Mouse (Mus musculus) small intestine, adult 2 months (tissue): Measurements from ENCODE around the gene Zfp91. TPM values are rescaled to one million over a fixed set of nuclear protein-coding genes. Genes with fewer than 3 reads are reported as not detected.

ENCODE experiments used
- H3K27ac ChIP-seq: fragments of 200-500 bp; 2 replicates; pipeline ENCODE4 v1.5.1; 2012; ENCODE audit warnings: low read depth, low read length, control low read depth, inconsistent platforms; ENCODE audit not compliant: insufficient read depth
- H3K27me3 ChIP-seq: fragments of 200-500 bp; 2 replicates; pipeline ENCODE4 v1.6.1; 2012; ENCODE audit warnings: mild to moderate bottlenecking, moderate library complexity, low read length, inconsistent platforms; ENCODE audit not compliant: control insufficient read depth, insufficient read depth
- H3K36me3 ChIP-seq: fragments of 200-500 bp; 2 replicates; pipeline ENCODE4 v1.6.1; 2012; ENCODE audit warnings: mild to moderate bottlenecking, low read length, control low read depth, inconsistent platforms; ENCODE audit not compliant: control insufficient read depth, insufficient read depth
- H3K4me1 ChIP-seq: fragments of 200-500 bp; 2 replicates; pipeline ENCODE4 v1.6.1; 2012; ENCODE audit warnings: low read length, inconsistent platforms, mixed read lengths; ENCODE audit not compliant: control insufficient read depth, insufficient read depth, insufficient read length
- H3K4me3 ChIP-seq: fragments of 200-500 bp; 2 replicates; pipeline ENCODE4 v1.5.1; 2012; ENCODE audit warnings: low read depth, mild to moderate bottlenecking, control low read depth, inconsistent platforms, low read length, moderate library complexity
- CTCF ChIP-seq: fragments of 200-500 bp; IDR thresholded peaks from 2 replicates; pipeline ENCODE4 v1.5.1; 2012; ENCODE audit warnings: low read depth, mild to moderate bottlenecking, control low read depth, inconsistent platforms, low read length, moderate library complexity, mixed read lengths; ENCODE audit not compliant: insufficient replicate concordance, insufficient read length; ENCODE audit errors: extremely low read depth
- POLR2A ChIP-seq: fragments of 200-500 bp; IDR thresholded peaks from 2 replicates; pipeline ENCODE4 v1.6.1; 2012; ENCODE audit warnings: low read depth, mild to moderate bottlenecking, control low read depth, inconsistent platforms, low read length, moderate library complexity
- WGBS: fragments of 180-500 bp; shearing (Covaris S2); methylation state at CpG from one replicate; pipeline ENCODE4 v1.1.7; 2018; 5-methylcytosine and 5-hydroxymethylcytosine counted together
- polyA plus RNA-seq: library from polyadenylated mRNA; depleted of rRNA; stranded (reverse); fragments of >200 nt; gene quantifications from 2 replicates; pipeline ENCODE4 v1.2.3, GENCODE M21; 2012; rRNA removed

Zfp91 gene
- polyA plus RNA-seq, 1 experiment, result 8.0 TPM

DNA sequence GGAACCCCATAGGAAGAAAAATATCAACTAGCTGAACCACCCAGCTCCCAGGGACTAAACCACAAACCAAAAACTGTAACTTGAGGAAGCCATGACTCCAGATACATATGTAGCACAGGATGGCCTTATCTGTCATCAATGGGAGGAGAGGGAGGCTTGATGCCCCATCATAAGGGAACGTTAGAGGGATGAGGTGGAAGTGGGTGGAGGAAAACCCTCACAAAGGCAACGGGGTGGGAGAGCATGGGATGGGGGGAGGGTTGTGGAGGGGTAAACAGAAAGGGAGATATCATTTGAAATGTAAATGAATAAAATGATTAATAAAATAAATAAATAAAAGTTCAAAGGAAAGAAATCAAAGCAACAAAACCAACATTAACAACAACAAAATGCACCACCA is 75.5 kb downstream of the Zfp91 start:
- no peak overlapping the region for H3K4me3 ChIP-seq
- TF ChIP-seq POLR2A, result no peak
- no peak for TF ChIP-seq CTCF
- WGBS, result 44% methylated on average over 2 of the region's 2 CpGs
- no peak overlapping the region for H3K27ac ChIP-seq
- no peaks in the 10 kb centered on the region for H3K27me3 ChIP-seq
- H3K4me1 ChIP-seq, result no peaks in the 10 kb centered on the region
- no peaks in the 10 kb centered on the region for H3K36me3 ChIP-seq

DNA sequence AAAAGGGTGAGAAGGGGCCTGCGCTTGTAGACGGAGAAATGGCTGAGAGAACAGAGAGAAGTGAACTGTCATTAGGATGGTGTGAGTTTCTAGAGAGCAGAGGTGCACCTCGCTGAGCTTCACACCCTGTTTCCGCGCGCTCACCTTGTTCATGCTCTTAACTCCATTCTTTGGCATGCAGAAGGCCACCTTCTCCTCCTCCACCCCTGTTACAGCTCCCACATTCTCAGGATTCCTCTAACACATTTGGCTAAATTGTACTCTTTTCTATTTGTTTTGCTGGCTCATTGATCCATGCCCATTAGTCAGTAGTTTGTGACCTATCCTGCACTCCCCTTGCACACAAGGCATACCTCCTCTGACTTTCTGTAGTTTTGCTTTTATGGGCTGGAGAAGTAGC is 76.7 kb downstream of the Zfp91 start:
- WGBS, result 79% methylated on average over 6 of the region's 6 CpGs
- H3K27me3 ChIP-seq, result no peaks in the 10 kb centered on the region
- no peaks in the 10 kb centered on the region for H3K4me1 ChIP-seq
- no peak overlapping the region for H3K4me3 ChIP-seq
- no peak overlapping the region for H3K27ac ChIP-seq
- no peaks in the 10 kb centered on the region for H3K36me3 ChIP-seq
- no peak for TF ChIP-seq POLR2A

Other genes starting within 250 kb of the Zfp91 start
- 0.10 TPM in 1 of 2 replicates, not detected in the other for gene Gm4952, start 196.2 kb downstream of the Zfp91 start, polyA plus RNA-seq
- gene Glyat, start 162.8 kb downstream of the Zfp91 start, polyA plus RNA-seq, result not detected in 2 replicates
- not detected in 2 replicates for gene Olfr1442, start 125.7 kb downstream of the Zfp91 start, polyA plus RNA-seq
- not detected in 2 replicates for gene Olfr1443, start 118.0 kb downstream of the Zfp91 start, polyA plus RNA-seq
- not detected in 2 replicates for gene Keg1, start 100.3 kb downstream of the Zfp91 start, polyA plus RNA-seq
- gene Cntf, start 30.5 kb downstream of the Zfp91 start, polyA plus RNA-seq, result 0.23 TPM in 1 of 2 replicates, not detected in the other
- gene Lpxn, start 67 bp upstream of the Zfp91 start, polyA plus RNA-seq, result 2.8 and 4.8 TPM in 2 replicates
- not detected in 2 replicates for gene Gm5244, start 50.6 kb upstream of the Zfp91 start, polyA plus RNA-seq
- not detected in 2 replicates for gene Olfr1444, start 61.2 kb upstream of the Zfp91 start, polyA plus RNA-seq
- gene Olfr1445, start 87.7 kb upstream of the Zfp91 start, polyA plus RNA-seq, result not detected in 2 replicates
- not detected in 2 replicates for gene Olfr1446, start 97.4 kb upstream of the Zfp91 start, polyA plus RNA-seq
- not detected in 2 replicates for gene Olfr1447, start 107.6 kb upstream of the Zfp91 start, polyA plus RNA-seq
- not detected in 2 replicates for gene Olfr1448, start 128.3 kb upstream of the Zfp91 start, polyA plus RNA-seq
- gene Olfr1449, start 134.7 kb upstream of the Zfp91 start, polyA plus RNA-seq, result not detected in 2 replicates
- gene Olfr1450, start 154.1 kb upstream of the Zfp91 start, polyA plus RNA-seq, result not detected in 2 replicates
- gene Olfr1451, start 198.9 kb upstream of the Zfp91 start, polyA plus RNA-seq, result not detected in 2 replicates
- not detected in 2 replicates for gene Olfr1453, start 232.2 kb upstream of the Zfp91 start, polyA plus RNA-seq